Mouse (Mus musculus) intestine, embryonic 16.5 days (tissue): Measurements from ENCODE around the gene Mroh8. TPM values are rescaled to one million over a fixed set of nuclear protein-coding genes. Genes with fewer than 3 reads are reported as not detected.

ENCODE experiments used
- ATAC-seq: fragments of 200-750 bp; cut with Nextera tagmentation; 2 replicates; pipeline ENCODE4 v1.8.0; 2017; ENCODE audit warnings: moderate TSS enrichment, moderate library complexity
- H3K27ac ChIP-seq: fragments of 300-500 bp; sonication (generic); 2 replicates; pipeline ENCODE4 v1.5.1; 2014; ENCODE audit warnings: mild to moderate bottlenecking, low read length
- H3K27me3 ChIP-seq: fragments of 300-500 bp; sonication (generic); replicated peaks from 2 replicates; pipeline ENCODE4 v1.6.1; 2014; ENCODE audit warnings: low read length, control low read depth, mixed read lengths; ENCODE audit not compliant: control insufficient read depth, insufficient read depth
- H3K36me3 ChIP-seq: fragments of 300-500 bp; sonication (generic); 2 replicates; pipeline ENCODE4 v1.6.1; 2014; ENCODE audit warnings: low read length, control low read depth; ENCODE audit not compliant: control insufficient read depth, insufficient read depth
- H3K4me1 ChIP-seq: fragments of 300-500 bp; sonication (generic); 2 replicates; pipeline ENCODE4 v1.6.1; 2014; ENCODE audit warnings: low read length, control low read depth, mixed read lengths; ENCODE audit not compliant: control insufficient read depth, insufficient read depth
- H3K4me2 ChIP-seq: fragments of 300-500 bp; sonication (generic); 2 replicates; pipeline ENCODE4 v1.6.1; 2014; ENCODE audit warnings: low read depth, low read length, control low read depth
- H3K4me3 ChIP-seq: fragments of 300-500 bp; sonication (generic); 2 replicates; pipeline ENCODE4 v1.5.1; 2014; ENCODE audit warnings: mild to moderate bottlenecking, low read length
- H3K9ac ChIP-seq: fragments of 300-500 bp; sonication (generic); 2 replicates; pipeline ENCODE4 v1.6.1; 2014; ENCODE audit warnings: low read depth, low read length
- H3K9me3 ChIP-seq: fragments of 300-500 bp; sonication (generic); 2 replicates; pipeline ENCODE4 v1.6.1; 2016; ENCODE audit warnings: low read length, control low read depth; ENCODE audit not compliant: control insufficient read depth
- WGBS: fragments of 180-500 bp; shearing (Covaris S2); extraction: QIAGEN DNeasy Blood & Tissue Kit; methylation state at CpG from one replicate; pipeline ENCODE4 v1.1.7; 2014; 5-methylcytosine and 5-hydroxymethylcytosine counted together
- polyA plus RNA-seq: library from polyadenylated mRNA; unstranded; fragments of >200 nt; fragmentation: Nextera tagmentation; extraction: Ambion mirVana; gene quantifications from 2 replicates; pipeline ENCODE4 v1.2.1, GENCODE M21; 2015

Gene Mroh8
- polyA plus RNA-seq, 1 experiment from 2014 or later = 0.54 TPM

DNA sequence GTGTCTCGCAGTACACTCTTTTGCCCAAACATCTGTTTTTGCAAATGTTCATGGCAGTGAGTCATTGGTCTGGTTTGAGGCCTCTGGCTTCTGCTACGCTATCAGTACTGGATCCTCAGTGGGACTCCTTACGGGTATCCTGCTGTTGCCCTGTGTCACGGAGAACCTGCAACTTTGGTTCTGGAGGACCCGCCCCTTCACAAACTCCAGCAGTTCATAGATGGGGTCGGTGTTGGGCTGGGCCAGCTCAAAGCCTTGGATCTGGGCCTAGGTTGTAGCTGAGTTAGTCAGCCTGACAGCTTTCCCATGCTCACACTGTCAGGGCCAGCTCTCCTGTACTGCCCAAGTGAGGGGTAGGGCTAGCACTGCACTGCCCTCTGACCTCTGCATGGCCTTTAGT lies 20.7 kb upstream of the Mroh8 start:
- 87% methylated on average over 6 of the region's 6 CpGs for WGBS

DNA sequence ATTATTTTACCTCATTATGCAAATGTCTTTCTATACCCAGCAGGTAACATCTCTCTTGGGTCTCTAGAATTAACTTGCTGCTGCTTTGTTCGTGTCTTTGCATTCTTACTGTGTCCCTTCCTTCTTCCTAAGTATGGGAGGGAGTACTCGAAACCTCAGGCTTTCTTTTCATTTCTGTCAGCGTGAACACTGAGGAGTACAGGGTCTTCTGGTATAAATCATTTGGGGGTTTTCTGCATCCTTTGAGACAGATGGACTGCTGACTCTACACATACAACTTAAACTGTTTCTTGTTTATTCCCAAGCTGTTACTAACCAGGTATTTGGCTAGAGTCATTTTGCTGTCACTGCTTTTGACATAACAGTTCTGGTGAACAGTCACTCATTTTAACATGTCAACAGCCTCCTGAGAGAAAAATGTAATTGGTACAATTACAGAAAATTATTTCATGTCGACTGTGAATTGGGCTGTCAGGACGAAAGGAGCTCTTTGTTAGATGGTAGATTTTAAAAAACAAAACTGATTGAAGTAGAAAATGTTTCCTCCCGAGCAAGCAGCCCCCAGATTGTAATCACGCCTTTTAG lies 16.8 kb upstream of the Mroh8 start:
- no peak for ATAC-seq
- 79% methylated on average over 7 of the region's 7 CpGs for WGBS
- Histone ChIP-seq H3K9me3 (no peaks in the 10 kb centered on the region), H3K9ac (no peak overlapping the region), H3K4me2 (no peak overlapping the region), H3K4me3 (no peak overlapping the region), H3K27ac (no peak overlapping the region), H3K4me1 (no peaks in the 10 kb centered on the region), H3K36me3 (peaks cover 22% of the 10 kb centered on the region), H3K27me3 (no peaks in the 10 kb centered on the region)

More for the DNA sequence above, 20.7 kb upstream of the Mroh8 start:
- Histone ChIP-seq H3K4me1 (no peaks in the 10 kb centered on the region), H3K27ac (no peak overlapping the region), H3K36me3 (peaks cover 19% of the 10 kb centered on the region), H3K4me2 (no peak overlapping the region), H3K27me3 (no peaks in the 10 kb centered on the region), H3K9ac (no peak overlapping the region), H3K4me3 (no peak overlapping the region), H3K9me3 (no peaks in the 10 kb centered on the region)
- ATAC-seq = 0 out of 2 replicates have a peak, but pooled peaks have one; percentile 26

DNA sequence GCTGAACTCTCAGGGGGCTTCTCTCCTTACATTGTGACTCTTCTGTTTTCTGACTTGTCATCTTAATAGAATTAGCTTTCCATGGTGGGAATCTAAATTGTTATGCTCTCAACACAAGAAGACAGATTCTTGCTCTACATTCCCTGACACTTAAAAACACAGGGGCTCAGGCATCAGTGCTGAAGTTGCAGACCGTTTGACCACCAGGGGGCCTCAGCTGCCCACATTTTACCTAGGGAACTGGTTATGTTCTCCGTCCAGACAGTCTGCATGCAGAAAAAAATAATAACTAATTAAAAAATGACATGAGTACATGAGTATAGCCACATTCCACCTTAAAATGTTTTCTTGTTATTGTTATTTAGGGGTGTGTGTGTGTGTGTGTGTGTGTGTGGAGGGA lies 12.7 kb upstream of the Mroh8 start:
- Histone ChIP-seq H3K9me3 (no peaks in the 10 kb centered on the region), H3K4me2 (no peak overlapping the region), H3K4me1 (no peaks in the 10 kb centered on the region), H3K9ac (no peak overlapping the region), H3K27ac (no peak overlapping the region), H3K36me3 (peaks cover 22% of the 10 kb centered on the region), H3K4me3 (no peak overlapping the region), H3K27me3 (no peaks in the 10 kb centered on the region)
- WGBS = 12% methylated on average over 2 of the region's 2 CpGs
- no peak for ATAC-seq

DNA sequence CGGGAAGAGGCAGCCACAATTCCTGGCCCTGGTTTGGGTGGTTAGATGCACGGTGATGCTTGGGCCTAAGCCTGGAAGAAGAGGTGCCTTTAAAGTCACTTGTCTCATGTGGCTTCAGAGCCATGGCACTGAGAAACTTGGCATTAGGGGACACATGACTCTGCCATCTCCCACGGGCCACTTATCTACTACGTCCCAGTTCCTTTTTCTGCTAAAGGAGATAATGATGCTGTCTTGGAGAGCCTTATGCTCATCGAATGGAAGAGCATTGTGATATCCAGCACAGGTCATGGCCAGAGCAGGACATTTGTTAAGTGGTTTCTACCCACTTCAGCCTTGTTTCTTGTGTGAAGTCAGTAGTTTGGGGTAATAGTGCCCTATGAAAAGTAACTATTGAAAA lies 9.6 kb upstream of the Mroh8 start:
- H3K9me3 ChIP-seq = no peaks in the 10 kb centered on the region
- ATAC-seq = no peak
- 90% methylated on average over 5 of the region's 5 CpGs for WGBS
- no peaks in the 10 kb centered on the region for H3K27me3 ChIP-seq
- no peak overlapping the region for H3K9ac ChIP-seq
- H3K4me1 ChIP-seq = no peaks in the 10 kb centered on the region
- no peak overlapping the region for H3K27ac ChIP-seq
- no peak overlapping the region for H3K4me3 ChIP-seq
- H3K36me3 ChIP-seq = peaks cover 11% of the 10 kb centered on the region; the same call in 1 of the 2 replicates
- H3K4me2 ChIP-seq = no peak overlapping the region

DNA sequence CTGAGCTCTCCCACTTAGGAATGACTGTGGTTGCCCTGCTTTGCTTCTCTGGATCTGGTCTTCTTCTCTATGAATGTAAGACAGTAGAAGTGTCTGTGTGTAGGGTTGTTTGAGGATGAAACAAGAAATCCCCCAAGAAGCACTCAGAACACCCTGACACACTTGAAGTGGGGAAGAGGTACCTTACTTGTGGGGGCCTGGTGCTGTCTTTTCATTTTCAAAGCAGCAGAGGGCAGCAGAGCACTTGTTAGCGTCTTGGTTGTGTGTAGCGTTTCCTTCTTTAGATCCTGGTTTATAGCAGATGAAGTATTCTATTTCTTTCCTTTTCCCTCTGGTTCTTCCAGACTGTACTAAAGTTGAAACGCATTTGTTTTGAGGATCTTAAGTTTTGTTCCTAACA lies 8.2 kb upstream of the Mroh8 start:
- Histone ChIP-seq H3K36me3 (peaks cover 18% of the 10 kb centered on the region), H3K4me1 (no peaks in the 10 kb centered on the region), H3K4me2 (no peak overlapping the region), H3K27me3 (no peaks in the 10 kb centered on the region), H3K27ac (no peak overlapping the region), H3K9ac (no peak overlapping the region), H3K9me3 (no peaks in the 10 kb centered on the region), H3K4me3 (no peak overlapping the region)
- peak; percentile 62; the same call in 1 of the 2 replicates for ATAC-seq
- WGBS = 15% methylated on average over 3 of the region's 3 CpGs

DNA sequence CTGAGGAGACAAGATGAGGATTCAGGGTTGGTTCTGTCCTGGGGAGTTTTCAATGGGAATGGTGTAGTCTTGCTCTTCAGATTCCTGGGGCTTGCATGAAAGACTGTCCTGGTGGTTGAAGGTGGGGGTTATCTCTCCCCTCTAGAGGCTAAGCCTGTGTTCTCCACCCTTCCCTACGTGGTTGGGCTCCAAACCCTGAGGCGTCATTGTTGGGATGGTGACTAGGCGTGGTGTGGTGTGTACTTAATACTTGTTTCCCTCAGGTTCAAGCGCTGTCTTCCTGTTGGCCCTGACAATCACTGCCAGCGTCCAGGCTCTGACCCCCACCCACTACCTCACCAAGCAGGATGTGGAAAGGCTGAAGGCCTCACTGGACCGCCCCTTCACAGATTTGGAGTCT lies 4.0 kb upstream of the Mroh8 start:
- peaks cover 7% of the 10 kb centered on the region for H3K36me3 ChIP-seq
- peaks cover 13% of the 10 kb centered on the region for H3K4me1 ChIP-seq
- H3K27me3 ChIP-seq = no peaks in the 10 kb centered on the region
- H3K27ac ChIP-seq = no peak overlapping the region
- H3K9ac ChIP-seq = no peak overlapping the region
- ATAC-seq = no peak
- no peaks in the 10 kb centered on the region for H3K9me3 ChIP-seq
- 84% methylated on average over 6 of the region's 6 CpGs for WGBS
- no peak overlapping the region for H3K4me2 ChIP-seq
- no peak overlapping the region for H3K4me3 ChIP-seq

DNA sequence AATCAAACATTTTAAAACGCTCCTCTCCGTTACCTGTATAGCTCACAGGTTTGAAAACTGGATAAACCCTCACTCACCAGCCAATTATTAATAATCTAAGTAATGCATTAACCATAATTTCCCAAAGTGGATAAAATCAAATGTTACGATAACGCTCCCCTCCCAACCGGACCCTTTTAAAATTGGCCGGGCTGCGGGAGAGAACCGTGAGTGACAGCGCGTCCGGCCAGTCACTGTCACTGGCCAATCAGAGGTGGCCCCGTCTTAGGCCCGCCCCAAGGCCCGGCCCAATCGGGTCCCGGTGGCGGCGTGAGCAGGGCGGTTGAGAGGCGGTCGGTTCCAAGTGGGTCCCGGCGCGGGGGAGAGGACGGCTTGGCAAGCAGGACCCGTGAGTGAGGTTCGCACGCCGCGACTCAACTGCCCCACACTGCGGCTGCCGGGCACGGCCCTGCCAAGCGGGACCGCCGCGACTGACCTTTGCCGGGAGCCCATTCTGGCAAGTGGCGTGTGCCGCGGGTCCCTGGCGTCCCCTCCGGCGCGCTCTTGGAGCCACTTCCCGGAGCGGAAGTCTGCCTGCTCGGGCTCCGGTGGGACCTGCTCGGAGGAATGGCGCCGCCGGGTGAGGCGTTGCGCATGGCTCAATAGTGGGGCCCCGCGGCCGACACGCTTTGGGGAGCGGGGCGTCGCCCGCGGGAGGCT lies 483 bp downstream of the Mroh8 start, which contains the start of gene Rpn2:
Rpn2 (plus strand) TSS at position 301 of the 699 bp plus-strand sequence.
- ATAC-seq = peak; percentile 100
- Histone ChIP-seq H3K27me3 (no peaks in the 10 kb centered on the region), H3K9ac (peak within 1 kb of the TSS; percentile 96), H3K27ac (peak within 1 kb of the TSS; percentile 92), H3K9me3 (no peaks in the 10 kb centered on the region), H3K4me2 (peak within 1 kb of the TSS; percentile 62), H3K4me1 (peaks cover 17% of the 10 kb centered on the region), H3K4me3 (peak within 1 kb of the TSS; percentile 89), H3K36me3 (peaks cover 7% of the 10 kb centered on the region)
- under 1% methylated on average over 64 of the region's 64 CpGs for WGBS

DNA sequence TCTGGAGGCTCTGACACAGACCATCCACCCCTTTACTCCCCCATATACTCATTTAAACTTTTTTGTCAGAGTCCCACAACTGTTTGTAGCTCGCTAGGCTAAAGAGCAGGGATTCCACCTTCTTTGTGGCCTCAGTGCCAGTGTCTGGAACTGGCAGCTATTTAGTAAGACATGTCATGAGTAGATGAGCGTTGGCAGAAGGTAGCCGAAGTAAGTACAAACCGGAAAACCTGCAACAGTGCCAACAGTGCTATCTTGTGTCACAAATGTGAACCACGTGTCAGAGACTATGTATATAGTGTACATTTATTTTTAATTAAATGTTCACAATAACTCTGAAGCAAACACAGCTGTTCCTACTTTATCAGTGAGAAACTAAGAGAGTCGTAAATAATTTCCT lies 15.5 kb downstream of the Mroh8 start:
- Histone ChIP-seq H3K9ac (no peak overlapping the region), H3K9me3 (no peaks in the 10 kb centered on the region), H3K27ac (no peak overlapping the region), H3K4me1 (peaks cover 10% of the 10 kb centered on the region), H3K36me3 (no peaks in the 10 kb centered on the region), H3K4me3 (no peak overlapping the region), H3K4me2 (no peak overlapping the region), H3K27me3 (no peaks in the 10 kb centered on the region)
- 41% methylated on average over 6 of the region's 6 CpGs for WGBS
- ATAC-seq = peak; percentile 31; the same call in 1 of the 2 replicates

DNA sequence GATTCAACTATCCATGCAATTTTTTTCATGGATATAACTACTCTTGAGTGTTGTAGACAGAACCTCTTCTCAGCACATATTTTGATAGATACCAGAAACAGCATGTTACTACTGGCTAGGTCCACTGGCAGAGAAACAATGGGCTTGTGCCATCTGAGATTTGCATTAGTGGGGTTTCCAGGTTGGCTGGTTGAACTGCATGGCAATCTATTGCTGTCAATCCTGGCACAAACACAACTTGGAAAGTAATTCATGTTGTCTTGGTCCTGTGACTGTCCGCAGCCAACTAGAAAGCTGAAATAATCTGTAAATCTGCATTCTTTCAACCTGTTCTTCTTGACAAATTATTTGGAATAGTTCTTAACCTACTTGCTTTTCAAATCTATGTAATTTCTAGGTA lies 16.2 kb downstream of the Mroh8 start:
- Histone ChIP-seq H3K27ac (no peak overlapping the region), H3K27me3 (no peaks in the 10 kb centered on the region), H3K9me3 (no peaks in the 10 kb centered on the region), H3K36me3 (no peaks in the 10 kb centered on the region), H3K4me2 (no peak overlapping the region), H3K9ac (no peak overlapping the region), H3K4me3 (no peak overlapping the region), H3K4me1 (peaks cover 10% of the 10 kb centered on the region)
- WGBS = 93% methylated on average over 1 of the region's 1 CpGs
- no peak for ATAC-seq
